Mouse (Mus musculus) induced T-regulatory cell, adult 2 months (primary cell): ENCODE measurements around the gene Agrp.

Experiments
- DNase-seq: peaks from one replicate; pipeline ENCODE4 v3.0.0-alpha.2; 2012; ENCODE audit warnings: low read depth

The Agrp gene

DNA sequence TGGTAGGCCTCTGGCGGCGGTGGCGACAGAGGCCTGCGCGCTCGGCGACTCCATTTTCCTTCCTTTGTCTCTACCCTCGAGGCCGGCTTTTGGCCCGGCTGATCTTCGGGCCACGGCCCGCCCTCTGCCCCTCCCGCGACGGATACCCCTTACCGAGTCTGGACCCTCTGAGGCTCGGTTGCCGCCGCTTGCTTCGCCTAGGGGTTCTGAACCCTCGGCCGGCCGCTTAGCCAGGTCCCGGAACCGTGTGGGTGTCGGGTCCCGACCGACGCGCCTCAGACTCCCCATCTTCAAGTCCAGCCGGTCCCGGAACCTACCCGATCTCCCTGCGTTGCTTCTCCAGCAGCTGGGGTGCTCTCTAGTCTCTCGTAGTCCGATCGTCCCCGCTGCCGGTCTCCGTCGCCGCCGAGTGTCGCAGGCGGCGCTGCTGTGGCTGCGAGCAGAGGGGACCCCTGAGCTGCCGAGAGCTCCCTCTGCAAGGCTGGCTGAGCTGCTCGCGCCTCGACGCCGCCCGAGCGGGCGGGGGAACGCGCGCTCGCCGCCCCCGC lies at the start of gene Agrp:
Gene Agrp, minus strand, starts transcription at position 431 of the 548 bp plus-strand sequence.
- DNase-seq: no peak

DNA sequence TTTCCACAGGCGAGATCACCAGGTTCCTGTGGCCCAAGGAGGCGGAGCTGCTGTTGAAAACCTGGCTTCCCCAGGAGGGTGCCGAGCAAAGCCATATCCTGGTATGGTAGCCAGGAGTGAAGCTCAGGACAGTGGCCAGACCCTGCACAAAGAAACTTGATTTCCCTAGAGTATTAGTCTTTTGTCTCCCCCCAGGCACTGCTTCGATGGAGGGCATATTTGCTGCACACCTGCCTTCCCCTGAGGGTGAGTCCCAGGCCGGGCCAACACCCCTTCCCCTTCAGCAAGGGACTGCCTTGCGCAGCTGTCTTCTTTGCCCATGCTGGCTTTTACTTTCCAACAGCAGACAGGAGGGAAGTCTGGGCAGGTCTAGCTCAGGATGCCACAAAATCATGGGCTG lies 49.4 kb upstream of the Agrp start:
- no peak for DNase-seq

DNA sequence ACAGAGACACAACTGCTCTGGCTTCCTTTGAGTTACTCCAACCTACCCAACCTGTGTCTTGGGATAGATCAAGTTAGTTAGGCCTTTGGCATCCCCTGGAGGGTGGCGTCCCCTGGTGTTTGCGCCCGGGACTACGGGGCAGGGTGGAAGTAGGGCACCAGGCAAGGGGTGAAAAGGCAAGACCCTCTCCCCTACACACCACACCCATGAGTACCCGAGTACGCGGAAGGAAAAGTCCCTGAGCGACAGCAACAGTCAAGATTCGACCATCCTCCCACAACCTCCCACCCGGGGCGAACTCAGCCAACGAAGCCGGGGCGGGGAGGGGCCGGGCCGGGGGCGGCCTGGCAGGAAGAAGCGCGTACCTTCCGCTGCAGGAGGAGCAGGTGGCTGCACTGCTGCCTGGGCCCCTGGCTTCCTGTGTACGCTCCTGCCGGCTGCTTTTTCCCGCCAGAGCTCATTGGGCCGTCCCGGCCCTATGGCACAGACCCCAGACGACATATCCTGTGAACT lies 48.7 kb upstream of the Agrp start, which contains the start of gene Carmil2:
Gene Carmil2, plus strand, starts transcription at position 479 of the 513 bp plus-strand sequence.
- peak; percentile 92 for DNase-seq

DNA sequence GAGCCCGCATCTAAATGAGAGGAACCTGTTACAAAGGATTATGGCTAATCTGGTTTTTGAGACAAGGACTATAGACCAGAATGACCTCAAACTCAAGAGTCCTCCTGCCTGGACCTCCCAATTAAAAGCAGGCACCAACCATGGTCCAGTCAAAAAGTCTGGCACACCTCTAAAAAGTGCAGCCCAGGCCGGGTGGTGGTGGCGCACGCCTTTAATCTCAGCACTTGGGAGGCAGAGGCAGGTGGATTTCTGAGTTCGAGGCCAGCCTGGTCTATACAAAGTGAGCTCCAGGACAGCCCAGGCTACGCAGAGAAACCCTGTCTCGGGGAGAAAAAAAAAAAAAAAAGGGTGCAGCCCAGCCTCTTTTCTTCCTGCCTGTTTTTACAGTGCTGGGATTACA lies 48.1 kb upstream of the Agrp start:
- DNase-seq: no peak

DNA sequence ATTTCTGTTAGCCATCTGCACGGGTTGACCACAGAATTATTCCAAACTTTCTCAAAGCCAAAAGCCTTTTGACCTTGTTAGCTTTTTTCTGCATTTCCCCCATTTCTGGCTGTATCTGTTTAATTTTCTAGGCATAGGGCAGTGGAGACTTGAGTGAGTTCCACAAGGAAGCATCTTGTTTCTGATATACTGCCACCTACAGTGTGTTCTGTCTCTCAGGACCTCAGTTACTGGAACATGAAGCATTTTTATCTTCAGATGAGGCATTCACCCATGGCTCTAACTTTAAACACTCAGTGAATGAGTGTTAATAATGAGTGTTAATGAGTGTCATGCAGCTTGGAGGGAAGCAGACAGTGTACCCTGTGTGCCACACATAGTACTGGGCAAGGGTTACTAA lies 40.7 kb upstream of the Agrp start:
- no peak for DNase-seq

DNA sequence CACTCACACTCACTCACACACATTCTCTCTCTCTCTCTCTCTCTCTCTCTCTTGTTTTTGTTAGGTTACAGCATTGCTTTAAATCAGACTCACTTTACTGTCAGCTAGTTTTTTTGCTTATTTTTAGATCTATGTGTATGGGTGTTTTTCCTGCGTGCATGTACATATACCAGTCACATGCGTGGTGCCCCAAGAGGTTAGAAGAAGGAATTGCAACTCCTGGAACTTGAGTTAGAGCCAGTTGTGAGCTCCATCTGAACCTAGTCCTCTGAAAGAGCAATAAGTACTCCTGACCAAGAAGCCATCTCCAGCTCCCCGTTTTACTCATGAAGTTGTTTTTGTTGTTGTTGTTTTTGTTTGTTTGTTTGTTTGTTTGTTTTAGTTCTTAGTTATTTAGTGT lies 24.0 kb upstream of the Agrp start:
- peak; percentile 72 for DNase-seq

DNA sequence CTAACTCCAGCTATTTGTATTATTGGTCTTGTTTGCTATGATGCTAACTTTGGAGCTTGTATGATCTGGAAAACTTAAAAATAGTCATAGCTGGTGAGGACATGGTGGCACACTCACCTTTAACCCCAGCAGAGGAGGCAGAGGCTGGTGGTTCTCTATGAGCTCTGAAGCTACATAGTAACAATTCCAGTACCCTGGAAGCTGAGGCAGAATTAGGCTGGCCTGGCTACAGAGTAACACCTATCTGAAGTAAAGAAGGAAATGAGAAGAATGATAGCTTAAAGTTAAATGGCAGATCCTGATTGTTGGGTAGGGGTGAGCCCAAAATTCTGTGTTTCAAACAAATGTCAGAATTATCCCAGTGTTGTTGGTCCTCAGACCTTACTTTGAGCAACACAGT lies 20.4 kb upstream of the Agrp start:
- DNase-seq: no peak

DNA sequence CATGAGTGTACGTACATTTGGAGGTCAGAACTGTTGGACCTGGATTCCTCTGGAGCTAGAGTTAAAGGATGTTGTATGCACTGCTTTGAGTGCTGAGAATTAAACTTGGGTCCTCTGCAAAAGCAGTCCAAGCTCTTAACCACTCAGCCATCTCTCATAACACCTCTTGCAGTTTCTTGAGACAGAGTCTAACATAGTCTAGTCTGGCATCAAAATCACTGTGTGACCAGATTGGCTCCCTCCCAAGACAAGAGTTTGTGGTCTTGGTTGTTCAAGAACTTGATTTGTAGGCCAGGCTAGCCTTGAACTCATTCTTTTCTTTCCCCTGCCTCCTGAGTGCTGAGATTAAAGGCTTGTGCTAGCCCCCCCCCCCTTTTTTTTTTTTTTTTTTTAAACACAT lies 11.7 kb upstream of the Agrp start:
- no peak for DNase-seq

DNA sequence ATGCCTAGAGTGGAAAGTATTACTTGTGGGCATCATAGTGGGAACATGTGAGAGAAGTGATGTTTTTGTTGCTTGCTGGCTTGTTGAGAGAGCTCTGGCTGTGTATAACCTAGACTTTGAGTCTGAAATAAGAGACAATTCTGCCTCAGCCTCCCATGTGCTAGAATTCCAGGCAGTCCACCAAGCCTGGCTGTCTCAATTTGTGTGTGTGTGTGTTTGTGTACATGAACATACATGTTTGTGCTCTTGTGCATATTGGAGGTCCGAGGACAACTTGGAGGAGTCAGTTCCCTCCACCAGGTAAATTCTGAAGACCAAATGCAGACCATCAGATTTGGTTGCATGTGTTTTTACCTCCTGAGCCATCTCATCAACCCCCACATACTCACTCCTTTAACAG lies 8.0 kb upstream of the Agrp start:
- no peak for DNase-seq

DNA sequence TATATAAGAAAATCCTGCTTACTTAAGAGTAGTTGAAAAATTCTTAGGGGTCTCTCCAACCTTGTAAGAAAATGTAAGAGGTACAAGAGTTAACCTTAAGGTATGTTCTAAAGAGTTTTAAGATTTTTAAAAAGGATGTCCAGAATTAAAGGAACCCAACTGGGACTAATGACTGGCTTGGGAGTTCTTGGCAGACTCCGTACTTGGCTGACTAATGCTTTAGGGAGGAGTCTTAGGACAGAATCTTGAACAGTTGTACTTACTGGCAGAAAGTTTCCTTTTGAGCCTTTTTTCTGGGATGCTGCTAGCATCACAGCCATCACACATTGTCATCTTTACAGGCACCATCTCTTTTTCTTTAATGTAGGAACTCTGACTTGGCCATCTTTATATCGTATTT lies 3.3 kb upstream of the Agrp start:
- no peak for DNase-seq

DNA sequence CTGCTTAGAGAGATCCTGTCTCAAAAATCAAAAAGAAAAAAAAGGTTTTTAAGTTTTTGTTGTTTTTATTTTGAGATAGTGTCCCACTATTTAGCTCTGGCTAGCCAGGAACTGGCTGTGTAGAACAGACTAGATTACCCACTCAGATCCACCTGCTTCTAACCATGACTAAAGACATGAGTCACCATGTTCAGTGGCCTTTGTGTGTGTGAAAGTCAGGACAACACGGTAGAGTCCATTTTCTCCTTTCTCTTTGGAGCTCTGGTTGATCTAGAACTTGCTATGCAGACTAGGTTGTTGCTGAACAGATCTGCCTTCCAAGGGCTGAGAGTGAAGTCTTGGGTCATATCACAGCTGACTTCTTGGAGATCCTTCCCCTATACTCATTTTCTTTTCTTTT lies 2.6 kb upstream of the Agrp start:
- peak; percentile 39 for DNase-seq

DNA sequence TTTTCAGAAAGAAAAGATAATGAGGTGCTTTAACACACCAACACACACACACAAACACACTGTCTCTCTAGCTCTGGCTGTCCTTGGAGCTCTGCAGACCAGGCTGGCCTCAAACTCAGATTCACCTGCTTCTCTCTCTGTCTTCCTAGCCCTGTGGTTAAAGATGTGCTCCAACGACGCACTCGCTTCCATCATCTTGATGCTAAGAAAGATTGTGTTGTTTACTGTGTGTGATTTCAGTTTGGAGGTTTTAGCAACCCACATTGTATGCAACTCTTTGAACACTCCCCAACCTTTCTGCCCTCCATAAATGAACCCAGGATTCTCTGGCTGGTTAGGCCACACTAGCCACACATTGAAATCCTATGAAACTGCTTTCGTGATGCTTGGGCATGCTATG lies 1.3 kb upstream of the Agrp start:
- DNase-seq: peak; percentile 58

DNA sequence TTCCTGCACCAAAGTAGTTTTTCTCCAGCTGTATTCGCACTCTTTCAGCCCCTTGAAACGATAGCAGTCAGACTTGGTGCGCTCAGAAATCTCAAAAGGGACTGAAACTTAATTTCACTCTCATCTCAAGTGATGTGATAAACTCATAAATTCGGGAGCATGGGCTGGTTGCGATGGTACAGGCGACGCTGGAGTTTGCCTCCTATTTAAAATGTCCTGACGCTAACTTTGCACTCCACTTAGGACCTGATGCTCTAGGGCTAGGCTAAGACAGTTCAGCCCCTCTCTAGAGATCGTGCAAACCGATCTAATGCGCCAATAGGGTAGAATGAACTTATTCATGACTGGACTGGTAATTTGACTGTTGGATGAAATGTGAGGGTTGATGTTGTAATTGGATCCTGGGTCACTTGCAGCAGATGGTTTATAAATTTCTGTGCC lies 428 bp upstream of the Agrp start:
- DNase-seq: peak; percentile 66

DNA sequence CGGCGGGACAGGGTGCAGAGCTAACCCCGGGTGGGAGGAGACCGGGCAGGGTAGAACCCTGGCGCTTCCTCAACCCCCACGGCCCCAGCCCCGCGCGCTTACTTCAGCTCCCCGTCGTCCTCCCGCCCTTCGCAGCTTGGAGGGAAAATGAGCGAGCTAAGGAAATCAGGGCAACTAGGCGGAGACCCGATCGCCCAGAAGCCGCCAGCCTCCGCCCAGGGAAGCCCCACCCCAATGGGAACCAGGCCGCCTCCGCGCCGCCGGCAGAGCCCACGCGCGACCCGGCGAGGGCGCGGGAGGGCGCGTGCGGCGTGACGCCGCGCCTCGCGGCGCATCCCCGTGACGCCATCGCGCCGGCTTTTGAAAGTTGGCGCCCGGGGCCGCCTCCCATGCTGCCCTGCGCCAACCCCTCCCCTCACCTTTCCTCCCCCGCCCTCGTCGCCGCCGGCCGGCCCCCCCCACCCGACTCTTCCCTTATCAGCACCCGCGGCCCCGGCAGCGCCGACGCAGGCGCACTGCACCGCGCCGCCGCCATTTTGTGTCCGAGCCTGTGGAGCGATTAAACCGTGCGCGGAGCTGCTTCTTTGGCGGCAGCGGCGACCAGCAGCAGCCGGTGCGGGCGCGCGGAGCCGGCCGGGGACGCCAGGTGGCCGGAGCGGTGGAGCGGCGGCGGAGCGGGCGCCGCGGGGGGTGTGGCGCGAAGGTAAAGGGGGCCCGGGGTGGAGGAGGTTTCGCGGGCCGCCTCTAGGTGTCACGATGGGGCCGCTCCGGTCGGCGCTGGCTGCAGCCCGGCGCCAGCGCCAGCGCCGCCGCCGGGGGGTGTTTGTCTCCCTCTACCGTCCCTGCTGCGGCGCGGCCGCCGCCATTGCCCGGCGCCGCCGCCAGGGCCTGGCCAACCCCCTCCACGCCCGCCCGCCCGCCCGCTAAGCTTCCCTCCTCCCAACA lies 903 bp downstream of the Agrp start, which contains the start of gene Ctcf:
Gene Ctcf, plus strand, starts transcription at position 551 of the 945 bp plus-strand sequence.
- peak; percentile 96 for DNase-seq

DNA sequence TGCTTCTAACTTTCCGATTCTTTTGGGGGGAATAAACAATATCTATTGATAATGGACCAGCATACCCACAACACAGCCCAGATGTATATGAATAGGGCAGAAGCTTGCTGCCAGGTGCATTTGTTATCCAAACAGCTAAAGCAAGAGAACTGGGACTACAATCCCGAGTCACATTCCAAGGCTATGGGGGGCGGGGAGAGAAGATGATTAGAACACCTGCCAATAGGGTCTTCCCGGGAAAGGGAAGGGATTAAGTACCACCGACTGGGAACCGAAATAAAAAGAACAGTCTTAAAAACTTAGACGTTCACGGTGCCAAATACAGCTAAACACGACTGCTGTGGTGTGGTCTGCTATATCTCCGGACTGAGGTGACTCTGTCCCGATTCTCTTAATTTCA lies 1.7 kb downstream of the Agrp start:
- DNase-seq: no peak

DNA sequence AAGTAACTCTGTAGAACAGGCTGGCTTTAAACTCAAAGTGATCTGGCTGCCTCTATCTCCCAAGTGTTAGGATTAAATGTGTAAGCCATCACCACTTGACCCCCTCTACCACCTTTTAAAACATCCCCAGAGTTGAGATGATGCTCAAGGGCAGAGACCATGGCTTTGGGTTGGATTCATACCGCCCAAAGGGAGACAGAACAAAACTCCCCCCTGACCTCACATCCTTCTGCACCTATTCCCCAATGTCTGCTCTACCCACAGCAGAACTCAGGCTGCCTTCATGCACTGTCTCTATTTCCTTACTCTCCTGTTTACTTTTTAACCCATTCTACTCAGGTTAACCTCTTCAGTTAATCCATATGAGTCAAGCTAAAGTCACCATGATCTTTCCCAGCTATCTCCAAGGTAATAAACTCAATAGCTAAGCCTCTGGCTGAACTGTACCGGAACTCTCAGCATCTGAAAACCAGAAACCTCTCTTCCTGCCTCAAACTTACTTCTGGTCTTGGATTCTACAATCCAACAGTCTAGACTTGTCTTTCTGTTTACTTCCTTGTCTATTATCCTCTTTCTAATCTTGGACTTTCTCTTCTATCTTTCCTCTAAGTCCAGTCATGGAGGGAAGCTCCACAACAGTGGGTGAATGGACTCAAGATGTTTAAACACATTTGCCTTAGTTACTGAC lies 2.3 kb downstream of the Agrp start:
- peak; percentile 61 for DNase-seq

DNA sequence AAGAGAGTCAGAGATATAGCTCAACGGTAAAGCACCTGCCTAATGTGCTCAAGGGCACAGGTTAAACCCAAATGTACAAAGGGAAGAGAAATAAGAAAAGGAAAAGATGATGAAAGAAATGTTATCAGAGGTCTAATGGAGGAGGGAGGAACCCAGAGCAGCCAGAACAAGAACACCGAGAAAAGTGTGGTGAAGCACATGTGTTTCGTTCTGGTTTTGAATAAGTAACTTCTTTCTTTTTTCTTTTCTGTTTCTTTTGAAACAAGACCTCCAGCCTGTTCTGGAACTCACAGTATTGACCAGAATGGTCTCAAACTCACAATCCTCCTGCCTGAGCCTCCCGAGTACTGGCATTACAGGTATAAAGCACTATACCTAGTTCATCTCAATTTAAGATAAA lies 7.9 kb downstream of the Agrp start:
- DNase-seq: peak; percentile 47

DNA sequence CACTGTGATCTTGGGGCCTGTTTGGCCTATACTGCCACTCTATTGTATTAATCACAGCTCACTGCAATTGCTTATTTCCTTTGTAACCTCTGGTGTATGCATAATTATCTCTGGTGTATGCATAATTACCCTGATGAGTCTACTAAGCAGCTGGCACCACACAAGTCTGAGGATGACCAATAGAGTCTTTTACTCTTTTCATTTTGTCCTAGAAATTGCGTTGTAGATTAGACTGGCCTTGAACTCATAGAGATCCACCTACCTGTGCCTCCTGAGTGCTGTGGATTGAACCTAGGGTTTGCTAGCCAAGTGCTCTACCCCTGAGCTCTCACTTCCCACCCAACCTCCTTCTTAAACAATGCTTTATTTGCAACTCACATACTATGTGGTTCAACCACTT lies 11.1 kb downstream of the Agrp start:
- no peak for DNase-seq

DNA sequence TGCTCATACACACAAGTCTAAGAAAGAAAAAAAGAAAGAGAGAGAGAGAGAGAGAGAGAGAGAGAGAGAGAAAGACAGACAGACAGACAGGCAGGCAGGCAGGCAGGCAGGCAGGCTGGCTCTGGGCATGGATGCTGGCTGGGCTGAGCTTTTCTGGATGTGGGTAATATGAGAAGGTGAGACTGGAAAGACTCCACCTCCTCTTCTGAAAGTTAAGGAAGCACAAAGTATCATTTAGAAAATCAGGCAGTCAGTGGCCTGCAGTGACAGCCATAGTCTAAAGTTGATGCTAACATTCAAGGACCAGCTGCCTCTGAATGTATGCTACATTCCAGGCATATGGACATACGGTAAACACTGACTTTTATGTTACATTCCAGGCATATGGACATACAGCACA lies 12.4 kb downstream of the Agrp start:
- DNase-seq: no peak

DNA sequence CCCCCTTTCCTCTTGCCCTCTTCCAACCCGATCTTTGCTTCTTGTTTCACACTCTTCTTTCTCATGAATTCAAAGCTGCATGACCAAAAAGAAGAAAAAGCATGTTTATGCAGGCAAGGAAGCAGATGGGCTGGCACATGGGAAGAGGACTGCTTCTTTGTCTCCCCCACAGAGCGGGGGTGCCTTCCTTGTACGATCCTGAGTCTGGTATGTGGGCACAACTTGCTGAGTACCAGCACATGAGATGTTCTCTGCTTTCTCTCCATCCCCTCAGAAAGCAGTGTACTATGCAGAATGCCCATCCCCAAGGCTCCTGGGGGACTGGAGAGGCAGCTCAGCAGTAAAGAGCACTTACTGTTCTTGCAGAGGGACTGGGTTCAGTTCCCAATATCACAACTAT lies 12.8 kb downstream of the Agrp start:
- no peak for DNase-seq

DNA sequence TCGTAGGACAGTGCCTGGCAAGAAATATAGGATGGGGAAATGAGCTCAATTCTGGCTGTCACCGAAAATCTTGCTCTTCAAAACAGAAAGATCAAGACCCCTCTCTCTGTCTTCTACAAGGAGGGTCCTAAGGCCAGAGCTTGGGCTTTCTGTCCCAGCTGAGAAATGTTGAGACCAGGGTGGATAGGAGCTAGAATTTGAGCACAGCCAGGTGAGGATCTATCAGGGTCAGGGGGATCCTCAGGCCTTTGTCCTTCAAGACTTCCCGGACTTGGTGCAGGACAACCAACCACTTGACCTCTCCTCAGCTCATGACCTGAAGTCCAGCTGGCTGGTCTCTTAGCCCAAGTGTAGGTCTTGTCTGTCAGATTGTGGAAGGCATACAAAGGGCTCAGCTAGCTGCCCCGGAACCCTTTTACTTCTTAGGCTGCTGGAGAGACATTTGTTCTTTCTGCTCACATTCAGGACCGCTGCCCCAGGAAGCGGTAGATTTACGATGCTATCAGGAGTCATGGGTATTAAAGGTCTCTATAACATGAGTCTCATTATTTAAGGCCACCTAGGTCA lies 13.4 kb downstream of the Agrp start:
- DNase-seq: peak; percentile 64

DNA sequence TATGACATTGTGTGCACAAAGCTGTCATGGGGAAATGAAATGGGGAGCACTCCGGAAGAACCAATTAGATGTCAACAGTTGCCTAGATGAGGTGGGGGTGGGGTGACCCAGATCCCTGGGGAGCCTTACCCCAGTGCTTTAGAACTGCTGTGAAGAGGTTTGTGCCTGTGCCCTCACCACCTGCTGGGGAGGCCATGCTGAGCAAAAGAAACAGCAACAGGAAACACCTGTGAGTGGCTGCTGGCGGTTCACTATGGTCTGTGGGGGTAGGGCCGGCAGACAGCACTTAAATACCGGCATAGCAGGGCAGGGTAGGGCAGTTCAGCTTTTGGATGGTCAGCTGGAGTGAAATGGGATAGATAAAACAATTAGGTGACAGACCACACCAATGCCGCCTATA lies 14.1 kb downstream of the Agrp start:
- peak; percentile 94 for DNase-seq
